Mouse (Mus musculus) thymus, postnatal 0 days (tissue): Measurements from ENCODE around the gene Eef1akmt1. TPM values are rescaled to one million over a fixed set of nuclear protein-coding genes. Genes with fewer than 3 reads are reported as not detected.
A peak's percentile ranks its signal among the peaks of the same experiment; 100 is the strongest.

Experiments
- DNase-seq: peaks from one replicate; pipeline ENCODE4 v3.0.0-alpha.2; 2015; ENCODE audit warnings: low spot score
- polyA plus RNA-seq: library from polyadenylated mRNA; unstranded; fragments of >200 nt; fragmentation: Nextera tagmentation; extraction: Ambion mirVana; gene quantifications from 2 replicates; pipeline ENCODE4 v1.2.1, GENCODE M21; 2015

Eef1akmt1 gene
- polyA plus RNA-seq, 1 experiment from 2014 or later: 100 TPM

DNA sequence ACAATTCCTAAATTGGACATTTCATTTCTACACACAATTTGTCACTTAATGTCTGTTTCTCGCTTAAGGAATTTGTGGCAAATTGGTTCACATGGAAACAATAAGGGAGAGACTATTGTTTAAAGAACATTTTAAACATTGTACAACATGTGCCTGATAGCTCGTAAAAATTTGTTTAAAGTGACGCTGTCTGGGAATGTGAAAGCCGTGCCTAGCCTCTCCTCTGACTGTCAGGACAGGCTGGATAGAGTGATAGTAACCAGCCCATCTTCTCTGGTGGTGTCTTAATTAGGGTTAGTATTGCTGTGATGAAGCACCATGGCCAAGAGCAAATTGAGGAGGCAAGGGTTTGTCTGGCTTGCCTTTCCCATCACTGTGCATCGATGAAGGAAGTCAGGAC is 24.4 kb downstream of the Eef1akmt1 start:
- no peak for DNase-seq

DNA sequence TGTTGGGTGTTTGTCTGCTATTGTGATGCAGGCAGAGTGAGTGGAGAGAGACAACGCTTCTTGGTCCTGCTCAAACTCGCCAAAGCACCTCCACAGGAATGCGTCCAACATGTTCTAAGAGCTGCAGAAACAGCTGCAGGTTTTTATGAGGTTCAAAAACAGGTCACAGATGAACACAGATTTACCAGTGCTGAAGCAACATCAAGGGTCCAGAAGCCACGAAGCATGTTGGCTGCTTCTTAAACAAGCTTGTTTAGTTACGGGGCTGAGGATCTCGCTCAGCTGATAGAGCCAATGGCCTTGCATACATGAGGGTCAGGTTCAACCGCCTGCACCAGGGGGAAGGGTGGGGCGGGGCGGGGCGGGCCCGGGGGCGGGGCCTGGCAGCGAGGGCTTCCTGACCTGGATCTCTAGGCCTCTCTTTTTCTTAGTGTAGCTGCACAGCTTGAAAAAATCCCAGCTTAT is 24.8 kb downstream of the Eef1akmt1 start:
- DNase-seq: peak; percentile 21

- no peak for DNase-seq
Observed at GRCm38 (mm10) chr14:57546131-57546530, 25.3 kb downstream of the Eef1akmt1 start.

DNA sequence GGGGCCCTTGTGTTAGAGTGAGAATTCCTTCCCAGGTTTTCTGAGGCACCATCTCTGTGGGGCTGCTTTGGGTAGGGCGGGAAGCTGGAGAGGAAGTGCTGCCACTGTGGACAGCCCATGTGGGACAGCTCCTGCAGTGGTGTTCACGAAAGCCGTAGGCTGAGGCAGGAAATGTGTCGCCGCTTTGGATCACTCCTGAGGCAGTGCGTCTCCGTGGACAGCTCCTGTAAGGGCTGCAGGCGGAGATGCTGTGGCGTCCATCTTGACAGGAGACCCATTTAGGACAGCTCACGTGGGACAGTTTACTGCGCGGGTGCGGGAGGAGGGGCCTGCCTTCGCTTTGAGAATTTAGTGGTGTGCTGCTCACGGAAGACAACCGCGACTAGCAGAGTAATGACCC is 25.9 kb downstream of the Eef1akmt1 start:
- no peak for DNase-seq

DNA sequence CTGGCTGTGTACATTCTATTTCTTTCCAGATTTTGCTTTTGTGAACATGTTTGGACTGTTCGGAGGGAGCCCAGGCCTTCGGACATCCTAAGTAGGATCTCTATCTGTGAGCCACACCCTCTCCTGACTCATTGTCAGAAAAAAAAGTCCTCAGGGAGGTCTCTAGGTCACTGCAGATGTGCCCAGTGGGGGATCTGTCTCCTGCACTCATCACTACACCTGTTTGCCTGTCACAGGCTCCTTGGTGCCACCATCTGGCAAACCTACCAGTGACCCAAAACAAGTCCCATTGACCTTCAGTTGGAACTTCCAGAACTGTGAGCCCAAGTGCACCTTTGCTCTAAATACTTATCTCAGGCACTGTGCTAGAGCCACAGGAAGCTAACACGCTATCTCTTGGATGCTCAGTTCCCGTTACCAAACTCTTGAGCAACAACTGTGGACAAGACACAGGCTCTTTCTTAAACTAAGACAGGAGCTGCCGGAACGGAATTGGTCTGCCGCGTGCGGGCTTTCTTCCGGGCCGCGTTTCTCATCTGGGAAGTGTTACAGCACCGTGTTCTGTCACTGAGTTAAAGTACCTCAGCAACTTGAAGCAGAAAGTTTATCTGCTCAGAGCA is 27.9 kb downstream of the Eef1akmt1 start:
- no peak for DNase-seq

DNA sequence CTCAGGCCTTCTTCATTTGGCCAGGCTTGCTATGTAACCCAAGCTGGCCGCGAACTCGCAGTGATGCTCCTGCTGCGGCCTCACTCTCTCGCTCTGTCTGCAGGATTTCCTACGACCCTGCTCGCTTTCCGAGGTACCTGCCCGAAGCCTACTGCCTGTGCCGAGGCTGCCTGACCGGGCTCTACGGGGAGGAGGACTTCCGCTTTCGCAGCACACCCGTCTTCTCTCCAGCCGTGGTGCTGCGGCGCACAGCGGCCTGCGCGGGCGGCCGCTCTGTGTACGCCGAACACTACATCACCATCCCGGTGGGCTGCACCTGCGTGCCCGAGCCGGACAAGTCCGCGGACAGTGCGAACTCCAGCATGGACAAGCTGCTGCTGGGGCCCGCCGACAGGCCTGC is 29.2 kb downstream of the Eef1akmt1 start:
- DNase-seq: no peak

GRCm38 (mm10) chr14:57540683-57541082 is 30.7 kb downstream of the Eef1akmt1 start:
- DNase-seq: no peak

- no peak for DNase-seq
Observed at GRCm38 (mm10) chr14:57537261-57538015, 34.0 kb downstream of the Eef1akmt1 start.

- DNase-seq: no peak
Observed at GRCm38 (mm10) chr14:57536820-57537219, 34.6 kb downstream of the Eef1akmt1 start.

DNA sequence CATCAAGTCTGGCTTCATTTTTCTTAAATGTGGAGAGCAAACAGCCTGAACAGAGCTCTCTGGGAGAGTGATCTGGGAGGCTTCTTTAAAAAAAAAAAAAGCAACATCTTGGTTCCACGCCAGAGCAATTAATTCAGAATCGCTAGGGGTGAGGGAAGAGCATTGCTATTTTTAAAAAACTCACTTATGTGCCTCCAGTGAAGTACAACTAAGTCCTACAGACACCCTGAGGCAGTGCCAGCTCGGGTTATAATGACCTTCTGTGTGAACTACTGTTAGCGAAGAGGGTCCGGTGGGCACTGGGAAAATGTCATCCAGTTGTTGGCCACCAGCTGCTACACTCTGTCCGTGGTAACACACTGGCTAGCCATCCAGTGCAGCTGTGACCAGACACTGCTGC is 35.8 kb downstream of the Eef1akmt1 start:
- DNase-seq: no peak

DNA sequence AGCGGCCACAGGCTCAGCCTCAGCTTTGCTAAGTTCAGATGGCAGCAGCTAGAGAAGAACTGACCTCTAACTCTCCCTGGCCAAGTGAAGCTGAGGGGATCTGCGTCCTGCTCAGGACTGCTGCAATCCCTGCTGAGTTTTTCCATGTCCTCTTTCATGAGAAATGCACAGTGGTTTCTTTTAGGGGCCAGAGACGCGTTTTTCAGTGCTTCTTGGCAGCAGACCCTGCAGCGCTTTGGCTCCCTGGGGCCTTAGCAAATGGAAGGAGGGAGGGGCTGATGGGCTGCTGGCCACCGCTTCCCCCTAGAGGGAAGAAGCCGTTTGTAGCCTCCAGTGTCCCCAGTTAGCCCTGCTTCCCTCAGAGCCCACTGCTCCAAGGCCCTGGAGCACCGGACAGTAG is 36.5 kb downstream of the Eef1akmt1 start:
- DNase-seq: no peak

DNA sequence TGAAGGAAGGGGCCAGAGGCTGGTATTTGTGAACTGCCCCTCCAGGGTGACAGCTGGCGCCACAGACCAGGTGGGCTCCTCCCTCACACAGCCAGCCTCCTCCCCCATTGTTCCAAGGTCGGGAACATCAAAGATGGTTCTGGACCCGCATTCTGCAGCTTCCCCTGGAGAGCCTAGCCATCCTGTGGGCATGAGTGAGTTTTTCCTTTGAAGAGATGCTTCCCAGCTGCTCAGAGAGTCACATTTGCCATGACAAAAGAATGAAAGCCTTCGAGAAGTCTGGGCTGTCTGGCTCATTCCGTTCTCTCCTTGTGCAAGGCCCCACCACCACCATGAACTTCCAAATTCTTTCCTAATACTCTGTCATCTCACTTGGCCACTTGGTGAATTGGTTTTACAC is 37.1 kb downstream of the Eef1akmt1 start:
- no peak for DNase-seq

- DNase-seq: no peak
Observed at GRCm38 (mm10) chr14:57533841-57534240, 37.6 kb downstream of the Eef1akmt1 start.

GRCm38 (mm10) chr14:57533214-57533613 is 38.2 kb downstream of the Eef1akmt1 start:
- no peak for DNase-seq

DNA sequence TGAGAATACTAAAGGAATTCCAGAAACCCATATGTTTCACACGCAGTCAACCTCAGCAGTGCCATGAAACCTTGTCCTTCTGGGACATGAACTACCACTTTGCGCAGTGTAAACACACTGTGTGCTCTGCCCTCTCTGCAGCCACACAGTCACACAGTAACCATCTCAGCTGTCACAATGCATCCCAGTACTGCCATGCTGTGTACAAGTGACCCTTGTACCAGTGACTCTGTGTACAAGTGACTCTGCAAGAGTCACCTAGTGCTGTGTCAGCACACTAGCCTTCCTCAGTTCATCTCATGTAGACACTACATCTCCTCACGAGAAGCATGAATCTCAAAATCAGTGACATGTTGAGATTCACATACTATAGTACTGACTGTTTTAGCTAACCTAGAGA is 38.8 kb downstream of the Eef1akmt1 start:
- DNase-seq: no peak

DNA sequence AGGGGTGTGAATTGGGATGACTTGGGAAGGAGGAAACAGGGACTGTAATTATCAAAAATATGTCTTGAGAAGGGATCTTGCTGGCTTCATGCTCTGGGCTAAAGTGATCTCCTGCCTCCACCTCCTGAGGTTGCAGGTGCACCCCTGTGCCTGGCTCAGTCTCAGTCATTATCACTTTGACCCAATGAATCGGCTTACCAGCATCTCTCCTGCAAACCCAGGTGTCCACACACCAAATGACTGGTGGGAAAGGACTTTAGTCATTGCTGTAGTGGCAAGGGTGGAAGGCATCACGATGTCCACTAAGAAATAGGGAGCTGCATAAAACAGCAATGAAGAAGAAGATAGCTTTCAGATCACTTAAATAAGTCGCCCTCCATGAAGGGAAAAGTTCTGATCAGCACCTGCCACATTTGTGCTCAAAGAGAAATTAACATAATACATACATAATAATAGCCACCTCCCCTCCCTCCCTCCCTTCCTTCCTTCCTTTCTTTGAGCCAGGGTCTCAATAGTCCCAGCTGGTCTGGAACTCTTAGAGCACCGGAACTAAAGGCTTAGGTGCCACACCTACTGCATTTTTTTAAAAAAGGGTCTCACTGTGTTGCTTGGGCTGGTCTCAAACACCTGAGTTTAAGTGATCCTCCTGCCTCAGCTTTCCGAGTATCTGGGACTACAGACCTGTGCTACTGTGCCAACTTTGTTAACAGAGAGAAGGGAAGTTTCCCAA is 41.5 kb downstream of the Eef1akmt1 start:
- no peak for DNase-seq

GRCm38 (mm10) chr14:57529086-57529785 is 42.2 kb downstream of the Eef1akmt1 start:
- DNase-seq: no peak

DNA sequence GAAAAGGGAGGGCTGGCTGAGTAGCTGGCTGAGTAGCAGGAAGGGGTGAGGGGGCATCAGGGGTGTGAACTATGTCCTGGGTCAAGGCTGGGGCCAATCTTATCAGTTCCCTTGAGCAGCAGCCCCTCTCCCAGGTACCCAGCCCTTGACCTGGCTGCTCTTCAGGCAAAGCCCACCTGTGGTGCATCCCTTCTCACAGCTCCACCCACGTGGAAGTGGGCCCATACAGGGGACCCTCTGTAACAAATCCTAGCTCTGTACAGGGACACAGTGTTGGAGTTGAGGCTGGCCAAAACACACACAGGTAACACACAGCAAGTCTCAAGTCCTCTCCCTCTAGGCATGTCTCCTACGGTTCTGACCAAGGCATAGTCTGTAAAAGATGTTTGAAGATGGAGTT is 43.8 kb downstream of the Eef1akmt1 start:
- DNase-seq: no peak

- DNase-seq: no peak
Observed at GRCm38 (mm10) chr14:57527122-57527521, 44.3 kb downstream of the Eef1akmt1 start.

- no peak for DNase-seq
Observed at GRCm38 (mm10) chr14:57526050-57526623, 45.3 kb downstream of the Eef1akmt1 start.

- peak; percentile 44 for DNase-seq
Observed at GRCm38 (mm10) chr14:57525388-57526049, 45.9 kb downstream of the Eef1akmt1 start.
